Mouse (Mus musculus) limb, embryonic 12.5 days (tissue): ENCODE data around the gene Unc5c. TPM values are rescaled to one million over a fixed set of nuclear protein-coding genes. Genes with fewer than 3 reads are reported as not detected.

Experiments used
- ATAC-seq: fragments of 200-750 bp; cut with Nextera tagmentation; 2 replicates; pipeline ENCODE4 v1.8.0; 2017; ENCODE audit warnings: low read depth, moderate TSS enrichment; ENCODE audit not compliant: insufficient number of reproducible peaks, insufficient read depth, low FRiP score, low TSS enrichment
- H3K27ac ChIP-seq: fragments of 300-500 bp; sonication (generic); 2 replicates; pipeline ENCODE4 v1.5.1; 2016; ENCODE audit warnings: mild to moderate bottlenecking, moderate library complexity
- H3K27me3 ChIP-seq: fragments of 300-500 bp; sonication (generic); 2 replicates; pipeline ENCODE4 v1.6.1; 2016; ENCODE audit warnings: mild to moderate bottlenecking, moderate library complexity
- H3K36me3 ChIP-seq: fragments of 300-500 bp; sonication (generic); 2 replicates; pipeline ENCODE4 v1.6.1; 2016; ENCODE audit warnings: mild to moderate bottlenecking, moderate library complexity
- H3K4me1 ChIP-seq: fragments of 300-500 bp; sonication (generic); replicated peaks from 2 replicates; pipeline ENCODE4 v1.6.1; 2016
- H3K4me2 ChIP-seq: fragments of 300-500 bp; sonication (generic); 2 replicates; pipeline ENCODE4 v1.6.1; 2016; ENCODE audit warnings: mild to moderate bottlenecking, moderate library complexity
- H3K4me3 ChIP-seq: fragments of 300-500 bp; sonication (generic); replicated peaks from 2 replicates; pipeline ENCODE4 v1.5.1; 2016; ENCODE audit warnings: mild to moderate bottlenecking
- H3K9ac ChIP-seq: fragments of 300-500 bp; sonication (generic); replicated peaks from 2 replicates; pipeline ENCODE4 v1.6.1; 2016; ENCODE audit warnings: mild to moderate bottlenecking, moderate library complexity
- H3K9me3 ChIP-seq: fragments of 300-500 bp; sonication (generic); 2 replicates; pipeline ENCODE4 v1.6.1; 2016; ENCODE audit warnings: mild to moderate bottlenecking, moderate library complexity
- WGBS: fragments of 180-500 bp; shearing (Covaris S2); methylation state at CpG from one replicate; pipeline ENCODE4 v1.1.7; 2016; 5-methylcytosine and 5-hydroxymethylcytosine counted together
- polyA plus RNA-seq: library from polyadenylated mRNA; unstranded; fragments of >200 nt; fragmentation: Nextera tagmentation; extraction: Ambion mirVana; gene quantifications from 2 replicates; pipeline ENCODE4 v1.2.1, GENCODE M21; 2016

The Unc5c gene
- polyA plus RNA-seq, 1 experiment from 2014 or later: 23.7 TPM

DNA sequence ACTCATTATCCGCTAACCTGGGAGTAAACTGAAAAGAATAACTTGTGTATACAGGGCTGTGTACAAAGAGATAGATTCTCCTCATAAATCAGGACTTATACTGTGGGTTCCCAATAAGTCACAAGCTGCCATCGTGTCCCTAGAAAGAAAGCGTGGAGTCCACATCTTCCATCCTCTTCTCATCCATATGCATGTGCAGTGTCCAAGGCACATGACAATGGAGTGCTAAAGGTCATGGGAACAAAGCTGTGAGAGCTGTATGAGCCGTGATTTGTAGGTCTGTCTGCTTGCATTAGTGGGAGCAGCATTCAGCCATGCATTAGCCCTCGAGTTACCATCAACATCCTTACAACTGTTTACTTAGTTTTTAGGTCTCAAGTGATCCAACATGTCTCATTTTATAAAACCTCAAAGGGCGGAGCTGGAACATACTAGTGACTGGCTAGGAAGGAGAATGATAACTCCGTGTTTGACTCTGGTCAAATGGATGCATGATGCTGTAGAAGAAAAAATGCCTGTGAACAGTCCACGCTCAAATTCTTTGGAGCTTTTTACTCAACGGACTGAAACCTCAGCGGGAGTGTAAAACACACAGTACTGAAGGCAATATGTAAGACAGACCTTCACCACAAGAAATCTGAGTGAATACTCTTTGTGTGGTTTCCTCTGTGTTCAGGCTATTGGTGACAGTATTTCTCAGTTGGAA is 407.5 kb downstream of the Unc5c start:
- Histone ChIP-seq H3K4me2 (no peak overlapping the region), H3K27me3 (no peaks in the 10 kb centered on the region), H3K36me3 (peaks cover 15% of the 10 kb centered on the region; the same call in 1 of the 2 replicates), H3K9me3 (0 out of 2 replicates have a peak, but pooled peaks cover 5% of the 10 kb centered on the region), H3K4me1 (no peaks in the 10 kb centered on the region), H3K4me3 (no peak overlapping the region), H3K27ac (no peak overlapping the region), H3K9ac (no peak overlapping the region)
- WGBS: 89% methylated on average over 10 of the region's 10 CpGs
- no peak for ATAC-seq

DNA sequence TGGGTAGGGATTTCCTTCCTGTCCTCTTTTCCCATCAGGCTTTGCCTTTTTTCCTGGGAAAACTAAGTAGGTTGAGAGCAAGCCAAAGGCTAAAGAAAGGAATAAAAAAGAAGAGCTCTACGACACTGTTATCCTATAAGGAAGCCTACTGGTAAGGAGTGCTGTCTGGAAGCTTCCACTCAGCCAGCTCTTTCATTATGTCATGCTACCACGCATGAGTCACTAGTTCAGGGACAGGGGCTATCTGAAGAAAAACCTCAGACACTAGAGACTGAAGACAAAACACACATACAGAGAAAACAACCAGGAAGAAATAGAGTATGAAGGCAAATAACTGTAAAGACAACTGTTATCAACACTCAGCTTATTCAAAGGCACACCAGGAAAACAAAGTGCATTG is 417.5 kb downstream of the Unc5c start:
- ATAC-seq: no peak
- Histone ChIP-seq H3K9ac (no peak overlapping the region), H3K4me3 (no peak overlapping the region), H3K4me1 (no peaks in the 10 kb centered on the region), H3K27ac (no peak overlapping the region), H3K9me3 (no peaks in the 10 kb centered on the region), H3K4me2 (no peak overlapping the region), H3K27me3 (no peaks in the 10 kb centered on the region), H3K36me3 (no peaks in the 10 kb centered on the region)
- 88% methylated on average over 2 of the region's 2 CpGs for WGBS

DNA sequence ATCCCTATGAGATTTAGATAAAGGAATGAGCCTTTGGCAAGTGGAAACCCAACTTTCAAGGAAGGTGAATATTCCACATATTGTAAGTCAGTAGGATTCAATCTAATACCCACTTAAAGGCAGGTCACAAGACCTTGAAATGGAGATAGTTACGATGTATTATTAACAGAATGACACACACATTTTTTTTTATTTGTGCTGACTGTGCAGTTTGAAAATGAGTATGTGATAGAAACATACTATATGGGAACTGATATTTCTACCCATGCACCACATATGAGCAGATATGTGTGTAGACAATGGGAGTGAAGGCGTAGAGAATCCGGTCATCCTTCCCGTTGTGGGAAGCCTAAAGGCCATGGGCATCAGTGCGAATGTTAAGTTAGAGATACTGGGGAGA is 419.2 kb downstream of the Unc5c start:
- Histone ChIP-seq H3K4me2 (no peak overlapping the region), H3K36me3 (no peaks in the 10 kb centered on the region), H3K4me3 (no peak overlapping the region), H3K27ac (no peak overlapping the region), H3K27me3 (peaks cover 4% of the 10 kb centered on the region; the same call in 1 of the 2 replicates), H3K4me1 (no peaks in the 10 kb centered on the region), H3K9ac (no peak overlapping the region), H3K9me3 (no peaks in the 10 kb centered on the region)
- 94% methylated on average over 5 of the region's 5 CpGs for WGBS
- ATAC-seq: no peak
